Mouse (Mus musculus): Measurements from ENCODE around the gene Acr.

- TF ChIP-seq CTCF (conservative IDR thresholded peaks at IDR 0.05; ENCODE audit: low read length) (no peak), POU5F1 (IDR thresholded peaks at IDR 0.05; ENCODE audit: borderline replicate concordance, low read length) (no peak)
These were observed 12.5 kb upstream of the Acr start for GRCm38 (mm10) chr15:89555591-89555990.
